Mouse (Mus musculus) NIH3T3 (cell line): ENCODE measurements around the gene Cmtm7.

ENCODE experiments used
- DNase-seq: peaks from one replicate; pipeline ENCODE4 v3.0.0-alpha.2; 2012; ENCODE audit warnings: low read depth

The Cmtm7 gene

DNA sequence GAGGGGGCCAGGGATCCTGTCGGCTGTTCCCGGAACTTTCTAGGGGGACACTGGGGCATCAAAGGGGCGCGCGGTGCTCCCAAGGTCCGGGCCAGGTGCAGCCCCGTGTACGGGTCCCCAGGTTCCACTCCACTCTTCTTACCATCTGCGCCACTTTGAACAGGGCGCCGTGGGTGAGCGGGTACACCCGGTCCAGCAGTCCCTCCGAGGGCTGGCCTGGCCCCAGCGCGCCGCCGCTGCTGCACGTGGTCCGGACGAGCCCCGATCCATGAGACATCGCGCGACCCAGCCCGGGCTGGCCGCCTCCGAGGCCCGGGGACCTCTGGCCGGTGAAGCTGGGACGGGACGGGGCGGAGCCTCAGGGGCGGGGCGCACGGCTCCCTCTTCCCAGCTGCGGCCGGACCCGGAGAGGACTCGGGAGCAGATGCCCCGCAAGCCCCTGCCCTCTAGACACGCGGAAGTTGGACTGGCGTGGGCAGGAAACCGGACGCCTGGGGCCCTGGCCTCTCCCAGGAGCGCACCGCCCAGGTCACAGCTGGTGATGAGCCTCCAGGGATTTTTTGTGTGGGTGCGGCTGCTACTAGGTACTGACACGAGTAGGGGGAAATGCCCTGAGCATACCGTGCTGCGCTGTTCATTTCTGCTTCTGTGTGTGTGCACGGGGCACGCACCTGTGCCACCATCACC is at the start of gene Cmtm7:
Gene Cmtm7 (minus strand): TSS at position 331 of the 687 bp plus-strand sequence.
- DNase-seq, result peak; percentile 87

DNA sequence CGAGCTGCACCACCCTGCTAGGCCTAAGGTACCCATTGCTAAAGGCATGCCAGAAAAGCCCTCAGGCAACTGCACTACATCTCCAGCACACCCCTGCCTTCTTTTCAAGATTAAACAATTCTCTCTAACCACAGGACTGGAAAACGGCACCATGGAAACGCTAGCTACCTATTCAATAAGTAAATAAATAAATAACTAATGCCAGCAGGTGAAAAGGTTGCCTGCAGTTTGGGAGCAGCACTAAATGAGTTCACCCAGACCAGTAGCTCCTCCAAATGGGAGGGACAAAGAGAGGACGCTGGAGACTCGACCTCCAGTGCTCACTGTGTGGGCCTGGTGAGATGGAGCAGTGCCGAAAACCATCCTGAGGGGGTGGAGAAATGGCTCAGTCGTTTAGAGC is 48.7 kb upstream of the Cmtm7 start:
- no peak for DNase-seq

- no peak for DNase-seq
Measured at GRCm38 (mm10) chr9:114829669-114830068, 48.0 kb upstream of the Cmtm7 start.

GRCm38 (mm10) chr9:114828377-114828776 is 46.7 kb upstream of the Cmtm7 start:
- no peak for DNase-seq

GRCm38 (mm10) chr9:114827242-114827852 is 45.7 kb upstream of the Cmtm7 start:
- DNase-seq, result no peak

DNA sequence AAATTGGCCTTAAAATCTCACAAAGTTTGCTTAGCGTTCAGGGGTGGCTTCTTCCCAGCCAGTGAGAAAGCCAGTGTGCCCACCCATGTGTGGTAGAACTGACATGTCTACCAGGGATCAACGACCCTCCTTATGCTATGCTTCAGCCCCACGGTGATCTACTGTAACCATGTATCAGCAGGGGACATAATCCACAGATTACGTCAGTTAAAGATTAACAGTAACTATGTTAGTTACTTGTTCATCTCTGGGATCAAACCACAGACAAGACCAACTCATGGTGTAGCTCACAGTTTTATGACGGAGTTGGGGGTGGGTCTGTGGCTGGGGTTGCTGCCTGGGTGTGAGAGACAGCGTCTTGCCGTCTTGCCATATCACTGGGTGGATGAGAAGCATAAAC is 42.5 kb upstream of the Cmtm7 start:
- DNase-seq, result no peak

GRCm38 (mm10) chr9:114821548-114822289 is 40.1 kb upstream of the Cmtm7 start:
- no peak for DNase-seq

GRCm38 (mm10) chr9:114818918-114819317 is 37.3 kb upstream of the Cmtm7 start:
- DNase-seq, result no peak

DNA sequence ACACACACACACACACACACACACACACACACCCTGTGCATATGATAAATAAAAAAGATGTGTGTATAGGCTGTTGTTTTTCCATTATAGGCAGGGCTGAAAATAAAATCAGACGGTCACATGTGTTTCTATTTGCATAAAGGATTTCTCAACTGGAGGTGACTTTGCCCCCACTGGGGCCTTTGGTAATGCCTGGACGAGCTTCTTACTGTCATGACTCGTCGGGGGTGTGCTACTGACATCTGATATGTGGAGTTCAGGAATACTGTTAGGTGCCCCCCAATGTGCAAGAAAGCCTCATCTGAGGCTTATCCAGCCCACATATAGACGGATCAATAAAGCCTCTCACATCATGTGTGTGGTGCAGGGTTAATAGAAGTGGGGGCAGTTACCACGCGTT is 35.4 kb upstream of the Cmtm7 start:
- DNase-seq, result no peak

DNA sequence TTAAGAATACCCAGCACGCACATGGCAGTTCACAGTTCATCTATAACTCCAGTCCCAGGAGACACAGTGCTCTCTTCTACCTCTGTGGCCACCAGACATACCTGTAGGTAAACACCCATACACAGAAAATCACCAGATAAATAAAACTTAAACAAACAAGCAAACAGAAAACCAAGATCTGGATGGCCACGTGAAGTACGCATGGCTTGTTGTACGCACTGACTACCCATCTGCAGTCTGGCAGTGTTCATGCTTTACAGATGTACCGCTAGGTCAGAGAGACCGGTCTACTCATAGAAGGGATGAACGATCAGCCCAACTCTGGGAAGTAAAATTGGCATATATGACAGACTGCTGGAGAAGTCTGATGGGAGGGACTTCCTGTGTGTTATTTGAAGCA is 34.5 kb upstream of the Cmtm7 start:
- no peak for DNase-seq

DNA sequence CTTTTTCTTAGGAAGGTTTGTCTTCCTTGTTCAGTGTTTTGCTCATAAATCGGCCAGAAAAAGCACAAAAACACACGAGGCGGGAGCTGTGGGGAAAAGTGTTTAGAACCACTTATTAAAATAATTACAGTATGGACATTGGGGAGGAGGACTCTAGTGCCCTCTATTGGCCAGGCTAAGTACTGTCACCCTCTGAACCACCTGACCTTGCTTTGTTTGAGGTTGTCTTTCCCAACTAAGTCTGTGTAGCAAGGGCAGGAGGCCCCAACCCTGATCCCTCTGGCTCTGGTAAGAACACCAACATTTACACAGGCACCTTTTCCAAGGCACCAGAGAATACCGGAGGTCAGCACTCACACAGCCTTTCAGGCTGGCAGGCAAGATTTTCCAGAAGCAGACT is 33.7 kb upstream of the Cmtm7 start:
- peak; percentile 63 for DNase-seq

- peak; percentile 77 for DNase-seq
Measured at GRCm38 (mm10) chr9:114812001-114812400, 30.3 kb upstream of the Cmtm7 start.

- DNase-seq, result no peak
Measured at GRCm38 (mm10) chr9:114810837-114811236, 29.2 kb upstream of the Cmtm7 start.

GRCm38 (mm10) chr9:114808671-114809070 is 27.0 kb upstream of the Cmtm7 start:
- no peak for DNase-seq

DNA sequence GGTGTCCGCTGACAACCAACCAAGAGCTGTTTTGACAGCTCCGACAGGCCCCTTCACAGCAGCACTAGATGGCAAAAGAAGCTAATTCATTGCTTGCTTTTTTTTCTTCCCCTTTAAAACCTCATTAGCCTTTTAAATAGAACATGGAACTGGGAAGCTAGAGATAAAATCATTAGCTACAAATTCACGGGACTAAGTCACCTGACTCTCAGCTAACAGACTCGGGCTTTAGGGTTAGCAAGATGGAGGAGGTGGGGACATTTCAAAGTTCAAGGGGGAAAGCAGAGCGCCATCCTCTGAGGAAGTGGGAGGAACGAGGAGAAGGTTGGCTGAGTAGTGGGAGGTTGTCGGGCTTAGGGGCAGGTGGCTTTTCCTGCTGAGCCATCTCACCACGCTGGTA is 25.6 kb upstream of the Cmtm7 start:
- no peak for DNase-seq

DNA sequence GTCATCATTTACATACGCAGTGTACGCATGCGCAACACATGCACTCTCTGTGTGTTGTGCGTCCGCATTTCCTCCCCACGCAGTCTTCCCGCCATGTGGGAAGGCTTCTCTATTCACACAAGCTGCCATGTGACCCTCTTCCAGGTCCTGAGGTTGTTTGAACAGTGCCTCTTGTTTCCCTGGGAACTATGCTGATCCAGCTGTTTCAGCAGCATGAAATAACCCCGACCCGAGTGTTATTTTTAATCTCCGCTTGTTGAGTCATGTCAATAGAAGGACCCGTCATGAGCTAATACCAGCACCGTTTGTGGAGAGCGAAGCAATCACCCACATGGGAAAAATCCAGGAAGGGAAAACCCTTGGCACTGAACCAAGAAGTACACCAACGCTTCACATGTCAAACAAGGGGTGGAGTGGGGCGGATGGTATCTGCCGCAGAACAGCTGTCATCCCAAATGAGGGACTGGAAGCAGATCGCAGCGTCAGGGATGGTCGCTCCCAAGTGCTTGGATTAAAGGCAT is 23.6 kb upstream of the Cmtm7 start:
- peak; percentile 45 for DNase-seq

GRCm38 (mm10) chr9:114802191-114802590 is 20.5 kb upstream of the Cmtm7 start:
- no peak for DNase-seq

DNA sequence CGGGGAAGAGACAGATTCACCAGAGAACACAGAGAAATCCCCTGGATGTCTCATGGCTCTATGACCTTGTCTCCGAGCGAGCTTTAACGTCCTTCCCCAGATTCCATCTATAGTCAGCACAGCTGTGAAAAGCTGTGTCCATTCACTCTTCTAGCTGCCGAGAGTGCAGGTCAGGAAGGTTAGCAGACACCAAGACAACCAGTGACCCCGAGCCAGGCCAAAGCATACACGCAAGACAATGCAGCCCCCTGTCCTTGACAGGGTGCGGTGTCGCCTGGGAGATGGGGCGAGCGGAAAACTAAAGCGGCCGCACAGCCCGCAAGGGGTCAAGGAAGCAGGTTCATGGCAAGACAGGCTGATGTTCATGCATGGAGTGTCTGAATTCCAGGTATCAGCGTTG is 19.6 kb upstream of the Cmtm7 start:
- no peak for DNase-seq

GRCm38 (mm10) chr9:114799498-114800107 is 17.9 kb upstream of the Cmtm7 start:
- no peak for DNase-seq

- no peak for DNase-seq
Measured at GRCm38 (mm10) chr9:114798845-114799244, 17.2 kb upstream of the Cmtm7 start.

GRCm38 (mm10) chr9:114797329-114798004 is 15.8 kb upstream of the Cmtm7 start:
- DNase-seq, result peak; percentile 89

GRCm38 (mm10) chr9:114796473-114797050 is 14.9 kb upstream of the Cmtm7 start:
- DNase-seq, result no peak
